Mouse (Mus musculus) megakaryocyte, embryonic 14.5 days (primary cell): ENCODE results near the gene Panx1.

ENCODE experiments used
- FLI1 ChIP-seq: IDR thresholded peaks from 2 replicates; pipeline ENCODE4 v1.6.1; 2012; ENCODE audit warnings: low read length, inconsistent platforms, mixed read lengths
- GATA1 ChIP-seq: IDR thresholded peaks from 3 replicates; pipeline ENCODE4 v1.6.1; 2012; ENCODE audit warnings: mixed read lengths, low read length, inconsistent platforms, borderline replicate concordance

DNA sequence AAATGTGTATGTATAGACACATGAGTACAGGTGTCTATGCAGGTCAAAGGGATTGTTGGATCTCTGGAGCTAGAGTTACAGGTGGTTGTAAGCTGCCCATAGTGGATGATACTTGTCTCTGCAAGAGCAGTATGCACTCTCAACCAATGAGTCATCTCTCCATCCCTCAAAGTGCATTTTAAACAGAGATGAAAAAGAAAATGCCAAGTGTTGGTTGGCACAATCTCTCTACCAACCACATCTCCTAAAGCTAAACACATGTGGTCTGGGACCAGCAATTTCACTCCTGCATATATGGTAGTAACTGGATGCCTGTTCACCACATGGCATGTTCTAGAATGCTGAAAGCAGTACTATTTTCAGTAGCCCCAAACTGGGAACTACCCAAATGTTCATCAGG is 79.9 kb downstream of the Panx1 start:
- TF ChIP-seq GATA1 (no peak), FLI1 (no peak)
